Mouse (Mus musculus): Measurements from ENCODE around the gene Barhl1.

DNA sequence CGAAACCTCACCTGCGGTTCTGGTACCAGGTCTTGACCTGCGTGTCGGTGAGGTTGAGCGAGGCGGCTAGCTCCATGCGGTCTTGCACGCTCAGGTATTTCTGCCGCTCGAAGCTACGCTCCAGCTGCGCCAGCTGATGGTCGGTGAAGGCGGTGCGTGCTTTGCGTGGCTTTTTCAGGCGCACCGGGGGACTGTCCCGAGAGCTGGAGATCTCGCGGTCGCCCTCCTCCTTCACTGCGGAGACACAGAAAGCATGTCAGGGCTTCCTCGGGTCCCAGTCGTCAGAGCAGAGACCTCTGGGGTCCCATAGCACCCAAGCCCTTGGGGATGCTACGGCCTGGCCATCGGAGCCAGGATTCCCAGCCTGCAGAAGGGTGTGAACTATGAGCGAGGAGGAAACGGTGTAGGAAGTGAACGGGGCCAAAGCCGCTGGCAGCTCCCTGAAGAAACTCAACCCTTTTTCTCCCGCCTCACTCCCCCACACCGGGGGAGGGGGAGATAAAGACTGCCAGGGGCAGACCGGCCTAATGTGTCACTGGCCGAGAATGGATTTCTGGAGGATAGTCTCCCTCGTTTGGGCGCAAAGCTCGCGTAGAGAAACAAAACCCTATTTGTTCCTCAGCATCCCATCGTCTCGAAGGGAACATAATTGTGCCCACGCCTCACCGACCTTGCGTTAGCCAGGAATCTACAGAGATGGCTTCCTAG is 5.0 kb downstream of the Barhl1 start:
- no peak for TF ChIP-seq MYOD1 (IDR thresholded peaks at IDR 0.05; ENCODE audit: control insufficient read depth in 1 of 3, insufficient read length in 2 of 3, low read depth in 2 of 3)
- TF ChIP-seq POLR2AphosphoS2 (IDR thresholded peaks at IDR 0.05; ENCODE audit: insufficient read length, low read depth), result no peak
- no peak for TF ChIP-seq CEBPB (IDR thresholded peaks at IDR 0.05; ENCODE audit: insufficient read depth, poor library complexity, severe bottlenecking)
- TF ChIP-seq POLR2A (IDR thresholded peaks at IDR 0.05; ENCODE audit: insufficient read length, low read depth), result no peak
- no peak for TF ChIP-seq MYOG (IDR thresholded peaks at IDR 0.05; ENCODE audit: control insufficient read depth in 1 of 3, insufficient read depth in 1 of 3, insufficient read length in 2 of 3, low read depth in 2 of 3)
- TF ChIP-seq TCF12 (IDR thresholded peaks at IDR 0.05; ENCODE audit: insufficient read depth, poor library complexity, severe bottlenecking), result no peak
- TF ChIP-seq MAX (IDR thresholded peaks at IDR 0.05; ENCODE audit: low read depth), result no peak
- TF ChIP-seq USF1 (IDR thresholded peaks at IDR 0.05; ENCODE audit: low read depth), result no peak
- TF ChIP-seq E2F4 (IDR thresholded peaks at IDR 0.05; ENCODE audit: insufficient read depth), result no peak
- no peak for TF ChIP-seq REST (IDR thresholded peaks at IDR 0.05; ENCODE audit: insufficient read depth, insufficient read length)

All from myocyte (in vitro differentiated cells).